Mouse (Mus musculus) testis, adult 10 weeks (tissue): Measurements from ENCODE around the gene Gm10668. TPM values are rescaled to one million over a fixed set of nuclear protein-coding genes. Genes with fewer than 3 reads are reported as not detected.

ENCODE experiments used
- polyA plus RNA-seq: library from polyadenylated mRNA; stranded (reverse); fragments of 350-450 nt; fragmentation: Illumina TruSeq; extraction: RNeasy Lipid Tissue Mini Kit (QIAGEN cat#74804); gene quantifications from one replicate; pipeline ENCODE4 v1.2.3, GENCODE M21; 2014; ENCODE audit warnings: low read depth, low replicate concordance

The Gm10668 gene
- polyA plus RNA-seq: 0.20 TPM

DNA sequence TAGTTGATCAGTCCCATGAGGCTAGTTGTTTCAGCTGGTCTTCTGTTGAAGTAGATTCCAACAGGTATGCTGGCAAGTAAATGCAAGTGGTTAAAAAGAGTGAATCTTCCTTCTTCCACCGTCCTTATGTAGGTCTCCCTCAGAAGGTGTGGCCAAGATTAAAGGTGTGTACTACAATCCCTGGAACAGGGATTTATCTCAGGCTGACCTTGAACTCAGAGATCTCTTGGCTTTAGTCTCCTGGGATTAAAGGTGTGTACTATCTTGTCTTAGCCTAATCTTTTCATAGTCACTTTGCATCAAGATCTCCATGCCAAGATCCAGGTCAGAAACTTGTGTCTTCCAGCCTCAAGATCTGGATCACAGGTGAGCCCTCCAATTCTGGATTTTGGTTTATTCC, at the start of gene Gm10668:
Gene Gm10668, minus strand, starts transcription at position 101 of the 400 bp plus-strand sequence.

DNA sequence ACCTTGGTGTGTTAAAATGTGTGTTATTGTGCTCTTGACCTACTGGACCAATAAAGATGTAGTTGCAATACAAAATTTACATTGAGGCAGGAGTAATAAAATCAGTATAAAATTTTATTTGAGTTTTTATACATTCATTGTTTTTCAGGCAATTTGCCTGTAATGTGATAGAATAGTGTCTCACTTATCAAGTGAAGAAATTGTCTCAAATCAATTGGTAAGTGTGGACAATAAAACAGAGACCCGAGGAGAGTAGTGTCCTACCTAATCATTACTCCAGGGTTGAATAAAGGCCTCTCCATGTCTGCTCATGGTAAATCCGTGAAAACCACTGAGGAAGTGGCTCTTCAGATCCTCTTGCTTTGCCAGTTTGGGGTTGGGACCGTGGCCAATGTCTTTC, 40.5 kb upstream of the Gm10668 start, which contains the start of gene Vmn1r112:
Gene Vmn1r112, plus strand, starts transcription at position 301 of the 400 bp plus-strand sequence.

DNA sequence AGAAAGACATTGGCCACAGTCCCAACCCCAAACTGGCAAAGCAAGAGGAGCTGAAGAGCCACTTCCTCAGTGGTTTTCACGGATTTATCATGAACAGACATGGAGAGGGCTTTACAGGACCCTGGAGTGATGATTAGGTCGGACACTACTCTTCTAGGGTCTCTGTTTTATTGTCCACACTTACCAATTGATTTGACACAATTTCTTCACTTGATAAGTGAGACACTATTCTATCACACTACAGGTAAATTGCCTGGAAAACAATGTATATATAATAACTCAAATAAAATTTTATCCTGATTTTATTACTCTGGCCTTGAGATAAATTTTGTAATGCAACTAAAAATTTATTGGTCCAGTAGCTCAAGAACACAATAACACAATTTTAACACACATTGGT, 27.3 kb downstream of the Gm10668 start, which contains the start of gene Vmn1r111:
Gene Vmn1r111, minus strand, starts transcription at position 101 of the 400 bp plus-strand sequence.

Other genes with a start within 250 kb of the Gm10668 start
- not detected for gene Vmn1r103, start 220.1 kb downstream of the Gm10668 start, polyA plus RNA-seq
- gene Vmn1r104, start 196.8 kb downstream of the Gm10668 start, polyA plus RNA-seq: not detected
- gene Gm5726, start 184.9 kb downstream of the Gm10668 start, polyA plus RNA-seq: not detected
- not detected for gene Gm4141, start 154.4 kb downstream of the Gm10668 start, polyA plus RNA-seq
- 0.60 TPM for gene Gm4513, start 131.6 kb downstream of the Gm10668 start, polyA plus RNA-seq
- gene Vmn1r107, start 61.7 kb downstream of the Gm10668 start, polyA plus RNA-seq: not detected
- not detected for gene Vmn1r111, start 27.4 kb downstream of the Gm10668 start, polyA plus RNA-seq
- gene Vmn1r112, start 40.6 kb upstream of the Gm10668 start, polyA plus RNA-seq: not detected
- gene Vmn1r113, start 56.7 kb upstream of the Gm10668 start, polyA plus RNA-seq: not detected
- gene Vmn1r114, start 81.6 kb upstream of the Gm10668 start, polyA plus RNA-seq: not detected
- gene Vmn1r115, start 114.4 kb upstream of the Gm10668 start, polyA plus RNA-seq: not detected
- not detected for gene Vmn1r116, start 141.6 kb upstream of the Gm10668 start, polyA plus RNA-seq
- gene Vmn1r117, start 153.5 kb upstream of the Gm10668 start, polyA plus RNA-seq: not detected
- not detected for gene Vmn1r118, start 181.7 kb upstream of the Gm10668 start, polyA plus RNA-seq